Comparison of ENCODE assay signal across 7 mouse cellular contexts in the genomic region with DNA sequence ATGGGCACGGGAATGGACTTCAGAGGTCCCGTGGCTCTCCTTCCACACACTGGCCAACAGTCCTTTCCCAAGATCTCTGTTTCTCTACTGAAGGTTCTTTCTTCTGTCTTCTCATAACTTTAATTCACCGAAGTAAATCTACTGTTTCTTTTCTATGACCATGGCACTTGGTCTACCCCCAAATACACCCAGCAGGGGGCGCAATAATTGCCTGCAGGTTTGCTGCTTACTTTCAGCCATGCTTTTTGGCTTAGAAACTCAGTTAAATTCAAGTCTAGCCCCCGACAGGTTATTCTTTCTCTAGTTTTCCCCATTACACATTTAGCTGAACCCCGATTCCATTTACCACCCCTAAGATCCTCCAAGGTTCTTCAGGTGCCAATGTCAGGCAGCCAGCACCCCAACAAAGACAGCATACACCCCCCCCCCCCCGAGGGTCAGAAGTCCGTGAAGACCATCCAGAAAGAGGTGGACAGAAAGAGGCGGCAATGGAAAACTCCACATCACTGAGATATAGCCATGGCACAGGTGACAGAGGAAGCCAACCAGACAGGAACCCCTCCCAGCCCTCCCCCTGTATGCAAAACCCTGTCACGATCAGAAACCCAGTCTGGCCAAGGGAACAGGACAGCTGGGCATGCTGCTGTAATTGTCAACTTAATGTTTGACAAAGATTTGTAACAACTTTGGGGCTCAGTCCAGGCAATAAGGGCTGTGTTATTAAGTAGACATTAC. TPM values are rescaled to one million over a fixed set of nuclear protein-coding genes. Genes with fewer than 3 reads are reported as not detected.
DNase-seq lines count a peak whose midpoint lies in the region; ATAC-seq and TF ChIP-seq lines count a peak whose summit lies in the region.

No protein-coding gene starts in this region.

- no peak for ATAC-seq in G1E (ENCODE audit: extremely low read depth, insufficient number of reproducible peaks, low FRiP score, poor library complexity, severe bottlenecking)

- intact Hi-C loops in left cerebral cortex, postnatal 36 days (cut with DNase I), result loop anchor here (2.0 kb wide), 1 partner anchor 190 kb away; no protein-coding TSS in a partner anchor

- H3K4me1 ChIP-seq in G1E (ENCODE audit: insufficient read depth, low read depth, low read length), result no peaks in the 10 kb centered on the region

- H3K4me3 ChIP-seq in G1E (ENCODE audit: low read depth, low read length), result no peak overlapping the region

- DNase-seq in left cerebral cortex, adult 11 months (ENCODE audit: low spot score), result peak; percentile 17
- DNase-seq in left cerebral cortex, postnatal 36 days (ENCODE audit: low spot score in 2 of 2), result no peak
- no peak for DNase-seq in G1E (ENCODE audit: low spot score)
- peak; percentile 82 for DNase-seq in adrenal gland, postnatal 10 days
- peak; percentile 23 for DNase-seq in gastrocnemius, adult 8-10 months (ENCODE audit: low spot score in 2 of 2)
- peak; percentile 27 to 36 for DNase-seq in lung, adult 18-20 months
- DNase-seq in spleen, postnatal 4 days (ENCODE audit: low spot score in 2 of 2), result peak; percentile 66 to 89

- no peaks in the 10 kb centered on the region for H3K9me3 ChIP-seq in G1E (replicated peaks)

- no peaks in the 10 kb centered on the region for H3K27me3 ChIP-seq in G1E (ENCODE audit: insufficient read depth, low read length)

- peak; percentile 57; the same call in 1 of the 2 replicates for TF ChIP-seq CTCF in G1E (IDR thresholded peaks at IDR 0.05; ENCODE audit: low read depth, low read length)

- H3K36me3 ChIP-seq in G1E (replicated peaks), result peaks cover 86% of the 10 kb centered on the region

RNA-seq across cellular contexts. Expression of a gene that starts 18.6 kb away (rescaled TPM):
- 10 to 100 TPM; 51.4 to 61.1 TPM for total RNA-seq in left cerebral cortex, postnatal 36 days (2021)
- 39.7 and 57.1 TPM in 2 replicates for total RNA-seq in G1E (2014; fragmentation: Nextera tagmentation)
- 119 and 120 TPM in 2 replicates for total RNA-seq in G1E (2017)
- 44.7 and 45.2 TPM in 2 replicates for polyA plus RNA-seq in G1E (2012)
- 10 to 100 TPM; 60.7 to 62.2 TPM for total RNA-seq in adrenal gland, postnatal 10 days (2021)
- total RNA-seq in gastrocnemius, adult 8-10 months (2022), result 10 to 100 TPM in 3 of 4 experiments, 1 to 10 TPM in 1; 9.2 to 16.4 (median 15.3) TPM

RNA-seq across cellular contexts. Expression of a gene that starts 18.6 kb away (rescaled TPM):
- total RNA-seq in left cerebral cortex, postnatal 36 days (2021), result 10 to 100 TPM; 61.5 to 63.4 TPM
- 137 and 145 TPM in 2 replicates for total RNA-seq in G1E (2014; fragmentation: Nextera tagmentation)
- total RNA-seq in G1E (2017), result 117 and 124 TPM in 2 replicates
- polyA plus RNA-seq in G1E (2012), result 18.9 and 24.7 TPM in 2 replicates
- 100 to 1,000 TPM in 1 of 2 experiments, 10 to 100 TPM in 1; 85.2 to 102 TPM for total RNA-seq in adrenal gland, postnatal 10 days (2021)
- total RNA-seq in gastrocnemius, adult 8-10 months (2022), result 100 to 1,000 TPM in 2 of 4 experiments, 10 to 100 TPM in 2; 79.7 to 115 (median 95.0) TPM

Comparison
In these comparisons a context has a peak if more than half of its experiments do, and no peak if none do; other contexts are left out.
1. DNase-seq: peak in left cerebral cortex, adult 11 months (single experiment), adrenal gland, postnatal 10 days (single experiment), gastrocnemius, adult 8-10 months (2 of 2), lung, adult 18-20 months (2 of 2) and spleen, postnatal 4 days (2 of 2); none in left cerebral cortex, postnatal 36 days (0 of 2) and G1E (single experiment).